Mouse (Mus musculus) midbrain, embryonic 13.5 days (tissue): Measurements from ENCODE around the gene Ptprz1. TPM values are rescaled to one million over a fixed set of nuclear protein-coding genes. Genes with fewer than 3 reads are reported as not detected.
"Not testable (repeated sequence)": the region's sequence is repeated elsewhere in the genome, so short reads cannot be mapped to it uniquely, and the experiment has no call there.

Source experiments
- ATAC-seq: fragments of 200-750 bp; cut with Nextera tagmentation; 2 replicates; pipeline ENCODE4 v1.8.0; 2017; ENCODE audit warnings: mild to moderate bottlenecking, moderate TSS enrichment, moderate library complexity
- H3K27ac ChIP-seq: fragments of 300-500 bp; sonication (generic); 2 replicates; pipeline ENCODE4 v1.5.1; 2015; ENCODE audit warnings: inconsistent platforms, mild to moderate bottlenecking, moderate library complexity
- H3K27me3 ChIP-seq: fragments of 300-500 bp; sonication (generic); 2 replicates; pipeline ENCODE4 v1.6.1; 2015; ENCODE audit warnings: mild to moderate bottlenecking, inconsistent platforms
- H3K36me3 ChIP-seq: fragments of 300-500 bp; sonication (generic); 2 replicates; pipeline ENCODE4 v1.6.1; 2015; ENCODE audit warnings: mild to moderate bottlenecking, inconsistent platforms
- H3K4me1 ChIP-seq: fragments of 300-500 bp; sonication (generic); replicated peaks from 2 replicates; pipeline ENCODE4 v1.6.1; 2015; ENCODE audit warnings: inconsistent platforms
- H3K4me2 ChIP-seq: fragments of 300-500 bp; sonication (generic); replicated peaks from 2 replicates; pipeline ENCODE4 v1.6.1; 2015; ENCODE audit warnings: moderate library complexity, mild to moderate bottlenecking, inconsistent platforms
- H3K4me3 ChIP-seq: fragments of 300-500 bp; sonication (generic); replicated peaks from 2 replicates; pipeline ENCODE4 v1.5.1; 2015; ENCODE audit warnings: mild to moderate bottlenecking, inconsistent platforms
- H3K9ac ChIP-seq: fragments of 300-500 bp; sonication (generic); replicated peaks from 2 replicates; pipeline ENCODE4 v1.6.1; 2015; ENCODE audit warnings: mild to moderate bottlenecking, inconsistent platforms
- H3K9me3 ChIP-seq: fragments of 300-500 bp; sonication (generic); 2 replicates; pipeline ENCODE4 v1.6.1; 2016; ENCODE audit warnings: mild to moderate bottlenecking, inconsistent platforms
- WGBS: fragments of 180-500 bp; shearing (Covaris S2); methylation state at CpG from one replicate; pipeline ENCODE4 v1.1.7; 2015; 5-methylcytosine and 5-hydroxymethylcytosine counted together
- polyA plus RNA-seq: library from polyadenylated mRNA; unstranded; fragments of >200 nt; fragmentation: Nextera tagmentation; extraction: Ambion mirVana; gene quantifications from 2 replicates; pipeline ENCODE4 v1.2.1, GENCODE M21; 2015

Ptprz1 gene
- polyA plus RNA-seq, 1 experiment from 2014 or later = 50.1 TPM

- Histone ChIP-seq H3K27me3 (no peaks in the 10 kb centered on the region), H3K9me3 (no peaks in the 10 kb centered on the region), H3K4me1 (no peaks in the 10 kb centered on the region), H3K9ac (no peak overlapping the region), H3K36me3 (peaks cover 49% of the 10 kb centered on the region), H3K4me2 (no peak overlapping the region), H3K4me3 (no peak overlapping the region), H3K27ac (no peak overlapping the region)
- ATAC-seq = no peak
- WGBS = 94% methylated on average over 4 of the region's 4 CpGs
Measured at GRCm38 (mm10) chr6:23048836-23049235, 173.5 kb downstream of the Ptprz1 start.

- Histone ChIP-seq H3K36me3 (peaks cover 24% of the 10 kb centered on the region), H3K27ac (no peak overlapping the region), H3K4me3 (no peak overlapping the region), H3K9me3 (no peaks in the 10 kb centered on the region), H3K4me1 (no peaks in the 10 kb centered on the region), H3K27me3 (no peaks in the 10 kb centered on the region), H3K4me2 (no peak overlapping the region), H3K9ac (no peak overlapping the region)
- no peak; the same call in 1 of the 2 replicates for ATAC-seq
- WGBS = 95% methylated on average over 5 of the region's 5 CpGs
Measured at GRCm38 (mm10) chr6:23055734-23056133, 180.4 kb downstream of the Ptprz1 start.

- H3K4me3 ChIP-seq = no peak overlapping the region
- WGBS = 38% methylated on average over 2 of the region's 2 CpGs
- no peaks in the 10 kb centered on the region for H3K27me3 ChIP-seq
- peaks cover 2% of the 10 kb centered on the region; the same call in 1 of the 2 replicates for H3K4me1 ChIP-seq
- no peak for ATAC-seq
- H3K36me3 ChIP-seq = no peaks in the 10 kb centered on the region
- no peaks in the 10 kb centered on the region for H3K9me3 ChIP-seq
- H3K4me2 ChIP-seq = no peak overlapping the region
- no peak overlapping the region for H3K27ac ChIP-seq
- no peak overlapping the region for H3K9ac ChIP-seq
Measured at GRCm38 (mm10) chr6:23076060-23076459, 200.8 kb downstream of the Ptprz1 start.

- Histone ChIP-seq H3K4me2 (no peak overlapping the region), H3K4me1 (peaks cover 2% of the 10 kb centered on the region; the same call in 1 of the 2 replicates), H3K27me3 (no peaks in the 10 kb centered on the region), H3K9ac (no peak overlapping the region), H3K27ac (no peak overlapping the region), H3K4me3 (no peak overlapping the region), H3K9me3 (no peaks in the 10 kb centered on the region), H3K36me3 (no peaks in the 10 kb centered on the region)
- ATAC-seq = no peak
- WGBS = 89% methylated on average over 2 of the region's 2 CpGs
Measured at GRCm38 (mm10) chr6:23078273-23078672, 203.0 kb downstream of the Ptprz1 start.

- no peak overlapping the region for H3K27ac ChIP-seq
Measured at GRCm38 (mm10) chr6:23079991-23080680, 204.8 kb downstream of the Ptprz1 start.

GRCm38 (mm10) chr6:23084587-23085421 is 209.5 kb downstream of the Ptprz1 start:
- H3K9me3 ChIP-seq = no peaks in the 10 kb centered on the region
- no peak overlapping the region for H3K9ac ChIP-seq
- no peaks in the 10 kb centered on the region for H3K27me3 ChIP-seq
- no peaks in the 10 kb centered on the region for H3K4me1 ChIP-seq
- no peak overlapping the region for H3K4me2 ChIP-seq
- no peaks in the 10 kb centered on the region for H3K36me3 ChIP-seq
- H3K27ac ChIP-seq = no peak overlapping the region
- no peak overlapping the region for H3K4me3 ChIP-seq
- WGBS = 89% methylated on average over 5 of the region's 5 CpGs
- no peak for ATAC-seq

More at GRCm38 (mm10) chr6:23079991-23080680, 204.8 kb downstream of the Ptprz1 start:
- Histone ChIP-seq H3K27me3 (no peaks in the 10 kb centered on the region), H3K4me2 (no peak overlapping the region), H3K36me3 (no peaks in the 10 kb centered on the region), H3K9ac (no peak overlapping the region), H3K9me3 (no peaks in the 10 kb centered on the region), H3K4me1 (peaks cover 2% of the 10 kb centered on the region; the same call in 1 of the 2 replicates), H3K4me3 (no peak overlapping the region)
- 72% methylated on average over 3 of the region's 3 CpGs for WGBS
- ATAC-seq = no peak

- not testable (repeated sequence) for H3K27me3 ChIP-seq, H3K9me3 ChIP-seq, H3K4me1 ChIP-seq, H3K36me3 ChIP-seq, H3K9ac ChIP-seq, ATAC-seq, H3K4me2 ChIP-seq, H3K27ac ChIP-seq, H3K4me3 ChIP-seq
- 78% methylated on average over 4 of the region's 4 CpGs for WGBS
Measured at GRCm38 (mm10) chr6:23089292-23089691, 214.0 kb downstream of the Ptprz1 start.

GRCm38 (mm10) chr6:23090346-23091055 is 215.2 kb downstream of the Ptprz1 start:
- WGBS = 92% methylated on average over 11 of the region's 11 CpGs
- not testable (repeated sequence) for H3K27me3 ChIP-seq, ATAC-seq, H3K27ac ChIP-seq, H3K4me3 ChIP-seq, H3K4me2 ChIP-seq, H3K4me1 ChIP-seq, H3K9me3 ChIP-seq, H3K36me3 ChIP-seq, H3K9ac ChIP-seq
